7 mouse cellular contexts compared by ENCODE assay signal in genomic region chr10:79743650-79744365, GRCm38 (mm10). TPM values are rescaled to one million over a fixed set of nuclear protein-coding genes. Genes with fewer than 3 reads are reported as not detected.
"Had no signal": no experiment of that assay in that cellular context is flagged by ENCODE, and none has a peak within 500 bp of the region (broad histone marks: within the 10 kb centered on the region; RNA-seq: fewer than 3 reads in every experiment).

No protein-coding gene starts in this region.

- DNase-seq: kidney, postnatal 4 days; retina, postnatal 1 day; right cerebral cortex, postnatal 4 days; spleen, adult 18-20 months; thymus, adult 2 months; thymus, postnatal 25 days had no signal

RNA-seq across cellular contexts. Expression of gene Fgf22, which starts 11.1 kb away (rescaled TPM):
- total RNA-seq: megakaryocyte-erythroid progenitor cell, adult 5-6 weeks had no signal
